Comparison of ENCODE assay signal across 19 mouse cellular contexts in the genomic region with DNA sequence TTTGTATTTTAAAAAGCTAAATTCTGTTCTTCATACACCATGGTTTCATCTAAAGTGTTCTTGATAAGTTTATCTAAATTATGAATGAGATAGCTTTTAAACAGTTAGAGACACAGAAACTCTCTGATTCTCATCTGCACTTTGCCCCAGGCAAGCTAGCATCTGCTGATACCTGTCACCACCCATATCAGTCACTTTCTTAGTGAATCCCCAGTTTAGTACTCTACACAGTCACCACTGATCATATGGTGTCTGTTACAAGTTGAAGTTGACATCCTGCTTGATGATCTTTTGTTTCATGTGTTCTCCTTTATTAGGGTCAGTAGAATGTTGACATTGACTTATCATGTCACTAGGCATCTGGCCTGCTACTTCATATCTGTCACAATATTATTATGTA.
"Had no signal": no experiment of that assay in that cellular context is flagged by ENCODE, and none has a peak within 500 bp of the region (broad histone marks: within the 10 kb centered on the region; RNA-seq: fewer than 3 reads in every experiment).

No protein-coding gene starts in this region.

- H3K4me3 ChIP-seq: limb, embryonic 12.5 days; limb, embryonic 15.5 days had no signal

- H3K27ac ChIP-seq: limb, embryonic 12.5 days; limb, embryonic 15.5 days; liver, embryonic 14.5 days; macrophage had no signal

- H3K9me3 ChIP-seq: limb, embryonic 12.5 days; limb, embryonic 15.5 days had no signal

- H3K4me1 ChIP-seq: limb, embryonic 12.5 days; limb, embryonic 15.5 days had no signal

- H3K9ac ChIP-seq: limb, embryonic 12.5 days; limb, embryonic 15.5 days; liver, embryonic 14.5 days; liver, postnatal 0 days; lung, embryonic 14.5 days had no signal

- DNase-seq: kidney, adult 18-20 months; kidney, adult 9 months; kidney, postnatal 14 days; kidney, postnatal 4 days; left cerebral cortex, postnatal 4 days; liver, postnatal 0 days; lung, embryonic 14.5 days; right cerebral cortex, postnatal 25 days; spleen, adult 18-20 months; thymus, adult 18-20 months; thymus, postnatal 36 days had no signal

- ATAC-seq: inflammation-experienced regulatory T-cells, adult 6 months; intestine, embryonic 16.5 days; liver, postnatal 0 days; lung, postnatal 0 days had no signal

- H3K4me2 ChIP-seq: limb, embryonic 12.5 days; limb, embryonic 15.5 days; liver, embryonic 11.5 days; lung, embryonic 14.5 days had no signal

- H3K36me3 ChIP-seq: limb, embryonic 12.5 days; limb, embryonic 15.5 days had no signal

- H3K27me3 ChIP-seq: limb, embryonic 12.5 days; limb, embryonic 15.5 days had no signal
